Mouse (Mus musculus) hindlimb bud, embryonic 11.5 days (tissue): Measurements from ENCODE around the gene Clybl.

Experiments used
- DNase-seq: peaks from one replicate; pipeline ENCODE4 v3.0.0-alpha.2; 2012; ENCODE audit warnings: low read depth, low spot score; ENCODE audit errors: extremely low spot score

Clybl gene

DNA sequence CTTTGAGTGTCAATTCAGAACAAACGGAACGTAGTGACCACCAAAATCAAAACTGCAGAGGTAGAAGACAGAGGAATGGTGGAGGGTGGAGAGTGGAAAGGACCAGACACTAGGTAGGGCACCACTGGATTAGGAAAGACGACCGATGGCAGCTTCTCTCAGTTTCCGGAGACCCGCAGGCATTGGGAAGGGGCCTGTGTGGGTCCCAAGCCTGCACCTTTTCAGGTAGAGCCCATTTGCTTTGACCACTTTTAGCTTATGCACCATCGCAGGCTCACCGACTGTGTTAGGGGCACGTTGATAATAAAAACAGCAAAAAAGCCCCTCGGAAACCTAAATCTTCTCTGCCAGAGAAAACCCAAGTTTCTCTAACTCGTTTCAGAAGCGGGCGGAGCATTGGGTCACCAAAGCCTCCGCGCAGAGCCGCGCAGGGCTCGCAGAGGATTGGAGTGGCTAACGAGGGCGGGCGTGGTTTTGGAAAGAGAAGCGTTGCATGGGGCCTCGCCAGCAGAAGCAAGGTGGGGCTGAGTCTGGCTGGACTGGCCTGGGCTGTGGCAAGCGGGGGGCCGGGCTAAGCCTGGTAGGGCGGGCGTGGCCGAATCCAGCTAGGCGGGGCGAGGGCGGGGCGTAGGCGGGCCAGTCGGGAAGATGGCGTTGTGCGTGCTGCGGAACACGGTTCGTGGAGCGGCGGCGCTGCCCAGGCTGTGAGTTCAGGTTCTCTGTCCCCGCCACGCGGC, at the start of gene Clybl:
TSS of gene Clybl (plus strand) at position 627 of the 737 bp plus-strand sequence.
- no peak for DNase-seq

GRCm38 (mm10) chr14:122136368-122136928, 45.1 kb upstream of the Clybl start:
- no peak for DNase-seq

DNA sequence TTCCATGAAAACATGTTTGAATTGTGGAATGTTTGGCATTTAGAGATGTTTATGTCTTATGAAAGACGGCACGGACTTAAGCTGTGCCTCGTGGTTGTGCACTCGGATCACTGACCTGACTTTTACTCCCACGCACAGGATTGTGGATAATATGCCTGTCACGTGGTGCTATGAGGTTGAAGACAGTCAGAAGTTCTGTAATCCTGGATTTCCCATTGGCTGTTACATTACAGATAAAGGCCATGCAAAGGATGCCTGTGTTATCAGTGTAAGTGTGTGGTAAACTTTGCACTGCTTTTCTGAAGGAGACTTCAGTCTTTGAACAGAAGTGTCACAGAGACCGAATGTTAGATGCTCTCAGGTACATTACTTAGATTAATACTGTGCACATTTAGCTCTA, 44.3 kb upstream of the Clybl start:
- DNase-seq, result no peak

DNA sequence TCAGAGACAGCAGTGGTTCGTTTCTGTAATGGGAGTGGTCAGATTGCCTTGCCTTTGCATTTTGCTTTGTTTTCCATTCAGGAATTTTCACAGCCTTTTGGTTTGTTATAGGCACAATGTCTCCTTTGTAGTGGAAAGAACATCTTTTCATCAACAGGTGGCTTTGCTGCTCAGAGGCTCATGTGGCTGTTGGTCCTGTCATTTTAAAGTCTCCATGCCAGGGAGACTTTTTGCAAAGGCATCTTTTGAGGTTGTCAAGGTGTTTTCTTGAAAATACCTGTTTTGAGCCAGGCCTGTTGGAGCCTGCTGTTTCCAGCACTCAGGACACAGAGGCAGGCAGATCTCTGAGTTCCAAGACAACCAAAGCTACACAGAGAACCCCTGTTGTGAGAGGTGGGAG, 41.4 kb upstream of the Clybl start:
- DNase-seq, result no peak

- no peak for DNase-seq
These were observed 37.8 kb upstream of the Clybl start for GRCm38 (mm10) chr14:122143585-122144269.

DNA sequence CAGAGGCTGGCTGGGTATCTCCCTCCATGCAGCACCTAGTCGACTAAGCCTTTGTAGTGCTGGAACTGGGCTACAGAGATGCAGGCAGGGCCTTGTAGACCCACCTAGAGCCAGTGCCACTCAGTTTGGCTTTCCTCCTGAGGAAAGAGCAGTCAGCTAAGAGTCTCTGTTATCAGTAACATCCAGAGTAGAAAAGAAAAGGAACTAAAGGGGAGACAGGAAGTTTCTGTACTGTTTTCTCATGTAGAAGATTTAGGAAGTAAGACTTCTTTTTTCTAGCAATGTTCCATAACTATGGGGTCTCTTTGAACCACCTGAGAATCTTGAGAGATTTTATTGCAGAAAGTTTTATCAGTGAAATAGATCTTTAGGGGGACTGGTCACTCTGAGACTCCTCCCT, 36.1 kb upstream of the Clybl start:
- no peak for DNase-seq

GRCm38 (mm10) chr14:122150616-122151015, 30.9 kb upstream of the Clybl start:
- DNase-seq, result no peak

DNA sequence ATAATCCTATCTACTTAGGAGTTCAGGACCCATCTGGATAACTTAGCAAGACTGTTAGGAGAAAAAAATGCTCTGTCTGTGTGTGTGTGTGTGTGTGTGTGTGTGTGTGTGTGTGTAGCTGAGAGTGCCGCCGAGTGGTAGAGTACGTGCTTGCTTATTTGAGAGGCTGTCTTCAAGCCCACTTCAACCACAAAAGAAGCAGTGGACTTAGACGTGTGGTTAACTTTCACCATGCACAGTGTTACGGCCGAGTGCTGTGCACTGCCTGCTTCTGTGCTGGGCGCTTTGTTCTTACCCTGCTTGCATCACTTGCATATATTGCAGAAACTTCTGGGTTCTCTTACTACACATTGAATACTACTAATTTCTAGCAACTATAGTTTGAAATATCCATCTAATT, 23.8 kb upstream of the Clybl start:
- DNase-seq, result no peak

GRCm38 (mm10) chr14:122160916-122161315, 20.6 kb upstream of the Clybl start:
- DNase-seq, result no peak

- DNase-seq, result no peak
These were observed 12.6 kb upstream of the Clybl start for GRCm38 (mm10) chr14:122168912-122169311.

- no peak for DNase-seq
These were observed 11.2 kb upstream of the Clybl start for GRCm38 (mm10) chr14:122170202-122170781.

- no peak for DNase-seq
These were observed 10.5 kb upstream of the Clybl start for GRCm38 (mm10) chr14:122171031-122171430.

DNA sequence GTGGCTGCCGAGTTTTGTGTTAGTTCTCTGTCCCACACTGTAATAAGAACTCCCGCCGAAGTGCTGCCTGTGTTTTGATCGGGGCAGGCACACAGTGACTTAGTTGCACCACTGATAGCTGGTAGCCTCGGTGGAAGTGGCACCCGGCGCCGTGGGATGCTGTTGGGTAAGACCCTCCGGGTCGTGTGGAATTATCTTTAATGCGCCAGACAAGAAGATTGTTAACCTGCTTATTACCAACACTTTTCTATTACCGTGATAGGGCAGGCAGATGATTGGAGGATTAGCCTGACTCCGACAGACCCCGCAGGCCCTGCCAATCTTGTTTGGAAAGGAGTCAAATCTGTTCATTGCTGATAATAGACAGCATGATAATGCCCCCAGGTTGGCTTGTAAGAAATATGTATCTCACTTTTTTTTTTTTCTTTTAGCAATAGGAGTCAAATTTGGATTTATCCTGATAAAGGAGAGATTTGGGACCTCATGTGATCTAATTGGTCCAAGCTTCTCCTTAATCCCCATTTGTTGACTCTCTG, 5.2 kb upstream of the Clybl start:
- no peak for DNase-seq

GRCm38 (mm10) chr14:122179262-122179661, 2.2 kb upstream of the Clybl start:
- DNase-seq, result no peak

GRCm38 (mm10) chr14:122181815-122182157, 282 bp downstream of the Clybl start:
- DNase-seq, result no peak

DNA sequence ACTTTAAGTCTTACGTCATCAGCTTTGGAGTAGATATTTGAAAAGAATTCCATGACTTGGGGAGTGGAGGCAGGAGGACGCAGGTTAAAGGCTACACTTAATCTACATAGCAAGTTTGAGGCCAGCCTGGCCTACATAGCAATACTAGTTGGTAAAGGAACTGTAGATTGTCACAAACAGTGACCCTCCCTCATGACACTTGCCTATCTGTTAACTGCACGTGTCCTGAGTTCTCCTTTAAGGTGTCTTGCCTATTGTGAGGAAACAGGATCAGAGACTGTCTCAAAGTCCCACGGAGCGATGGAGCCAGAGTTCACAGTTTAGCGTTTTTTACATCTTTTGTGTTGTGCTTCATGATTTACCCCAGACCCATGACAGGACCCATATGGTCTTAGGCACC, 716 bp downstream of the Clybl start:
- DNase-seq, result no peak

- DNase-seq, result no peak
These were observed 2.5 kb downstream of the Clybl start for GRCm38 (mm10) chr14:122183974-122184373.

GRCm38 (mm10) chr14:122188250-122188649, 6.7 kb downstream of the Clybl start:
- no peak for DNase-seq

GRCm38 (mm10) chr14:122189901-122190300, 8.4 kb downstream of the Clybl start:
- DNase-seq, result no peak

DNA sequence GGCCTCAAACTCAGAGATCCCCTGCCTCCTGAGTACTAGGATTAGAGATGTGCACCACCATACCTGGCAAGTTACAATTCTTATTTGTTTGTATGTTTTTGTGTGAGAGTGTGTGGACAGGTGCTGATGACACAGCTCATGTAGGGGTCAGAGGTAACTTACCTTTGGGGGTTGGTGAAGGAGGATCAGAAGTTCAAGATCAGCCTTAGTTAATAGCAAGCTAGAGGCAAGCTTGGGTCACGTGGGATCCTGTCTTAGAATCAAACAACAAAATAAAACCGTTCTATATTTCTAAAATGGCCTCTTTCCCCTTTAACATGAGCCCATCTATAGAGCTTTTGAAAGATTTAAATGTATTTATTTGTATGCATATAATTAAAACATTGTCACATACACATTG, 9.0 kb downstream of the Clybl start:
- DNase-seq, result no peak

DNA sequence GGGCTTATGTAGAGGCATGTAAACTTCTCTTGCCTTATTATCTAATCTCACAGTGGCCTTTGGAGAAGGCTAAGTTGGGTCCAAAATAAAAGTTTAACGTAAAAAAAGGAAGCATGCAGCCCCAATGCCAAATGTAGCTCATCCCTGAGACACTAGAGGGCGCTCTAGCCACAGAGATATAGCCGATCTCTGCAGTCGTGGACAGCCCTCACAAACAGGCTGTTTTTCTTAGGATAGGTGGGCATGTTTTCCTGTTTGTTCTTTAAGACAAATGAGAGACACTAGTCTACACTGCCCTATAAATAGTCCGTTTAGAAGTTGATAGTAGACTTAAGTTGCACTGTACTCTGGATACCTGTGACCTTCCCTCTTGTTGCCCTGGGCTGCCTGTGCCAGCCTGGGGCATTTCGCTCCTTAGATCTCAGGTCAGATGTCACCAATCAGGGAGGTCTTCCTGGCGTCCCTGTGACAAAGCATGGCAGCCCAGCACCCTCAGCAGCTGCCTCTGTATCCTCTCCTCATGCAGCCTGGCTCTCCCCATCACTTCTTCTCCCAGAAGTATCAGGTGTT, 9.5 kb downstream of the Clybl start:
- DNase-seq, result no peak
